Mouse (Mus musculus) C2C12 (cell line): Measurements from ENCODE around the gene Olfr1373.

Source experiments
- CEBPB ChIP-seq: IDR thresholded peaks from one replicate; pipeline ENCODE4 v1.6.1; 2011; ENCODE audit warnings: low read depth, mild to moderate bottlenecking, control low read depth, moderate library complexity
- CTCF ChIP-seq: IDR thresholded peaks from one replicate; pipeline ENCODE4 v1.5.1; 2011; ENCODE audit not compliant: control insufficient read depth, insufficient read depth, insufficient read length
- MAX ChIP-seq: IDR thresholded peaks from one replicate; pipeline ENCODE4 v1.6.1; 2011; ENCODE audit warnings: mild to moderate bottlenecking, control low read depth
- MYOG ChIP-seq: IDR thresholded peaks from one replicate; pipeline ENCODE4 v1.6.1; 2011; ENCODE audit not compliant: control insufficient read depth, insufficient read length; ENCODE audit errors: extremely low read depth
- USF1 ChIP-seq: IDR thresholded peaks from one replicate; pipeline ENCODE4 v1.6.1; 2011; ENCODE audit warnings: low read depth, mild to moderate bottlenecking, control low read depth, moderate library complexity

GRCm38 (mm10) chr11:52097596-52097995 is 47.7 kb downstream of the Olfr1373 start:
- TF ChIP-seq CEBPB (no peak), CTCF (no peak), USF1 (no peak), MYOG (no peak), MAX (no peak)
